Mouse (Mus musculus) layer of hippocampus, postnatal 14 days (tissue): ENCODE data around the gene Kdm4d. TPM values are rescaled to one million over a fixed set of nuclear protein-coding genes. Genes with fewer than 3 reads are reported as not detected.
"Not testable (repeated sequence)": the region's sequence is repeated elsewhere in the genome, so short reads cannot be mapped to it uniquely, and the experiment has no call there.

ENCODE experiments used
- DNase-seq, 2 experiments: peaks; one replicate each; pipeline ENCODE4 v3.0.0; 2021 to 2022; ENCODE audit warnings: low spot score in 2 of 2, mixed read lengths in 1 of 2
- long read RNA-seq, 2 experiments: library from polyadenylated mRNA; stranded (forward); transcript quantifications; one replicate each; pipeline ENCODE4 v2.0.0; 2021
- total RNA-seq, 2 experiments: library from RNA; stranded (reverse); gene quantifications; 2 replicates each; pipeline ENCODE4 v1.2.3; 2021

The Kdm4d gene
- 1 to 10 TPM; 1.3 to 1.6 TPM for total RNA-seq
- long read RNA-seq, experiment 1: 0 reads
- long read RNA-seq, experiment 2, partial matches to known transcripts: 0 of 1 reads
- long read RNA-seq, experiment 2, other reads (novel, unspliced or antisense): 1 of 1 reads

DNA sequence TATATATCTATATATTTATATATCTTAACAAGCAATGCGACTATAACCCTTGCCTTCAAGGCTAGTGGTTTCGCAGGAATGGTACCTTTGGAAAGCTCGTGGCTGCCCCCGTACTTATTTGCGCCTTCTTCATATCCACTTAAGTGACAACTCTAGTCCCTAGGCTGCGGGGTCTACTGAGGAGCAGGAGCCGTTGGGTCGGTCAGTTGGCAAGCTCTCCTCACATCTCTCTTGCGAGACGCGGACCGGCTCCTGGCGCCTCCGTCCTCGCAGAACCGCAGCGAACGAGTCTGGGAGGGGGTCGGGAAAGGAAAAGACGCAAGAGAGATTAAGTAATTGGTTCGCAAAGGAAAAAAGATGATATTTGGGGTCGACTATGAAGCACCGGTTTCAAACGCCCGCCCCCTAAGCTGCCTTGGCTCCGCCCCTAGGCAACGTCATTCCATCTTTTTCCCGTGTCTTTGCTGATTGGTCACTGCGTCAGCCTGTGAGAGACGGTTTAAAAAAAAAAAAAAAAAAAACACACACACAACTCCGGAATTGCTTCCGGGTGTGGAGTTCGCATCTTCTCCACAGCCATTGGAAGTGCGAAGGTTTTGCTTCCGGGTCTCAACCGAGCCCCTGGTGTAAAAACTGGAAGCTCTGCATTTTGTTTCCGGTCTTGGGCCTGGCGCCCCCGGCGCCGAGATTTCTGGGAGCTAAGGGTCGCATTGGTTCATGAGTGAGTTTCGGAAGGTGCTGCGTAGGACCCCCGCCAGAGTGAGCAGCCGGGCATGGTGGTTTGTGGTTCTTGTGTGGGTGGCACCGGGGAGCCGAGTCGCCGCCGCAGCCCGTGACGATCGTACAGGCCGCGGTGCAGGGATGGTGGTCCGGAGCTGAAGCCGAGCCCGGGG lies at the start of gene Kdm4d, which contains the start of gene Cwc15:
Kdm4d (minus strand) TSS at position 460 of the 893 bp plus-strand sequence.
Cwc15 (plus strand) TSS at position 595 of the 893 bp plus-strand sequence.
- DNase-seq: peak; percentile 91 to 98

GRCm38 (mm10) chr9:14548366-14548761 lies 48.1 kb upstream of the Kdm4d start:
- DNase-seq: no peak

GRCm38 (mm10) chr9:14547584-14548365 lies 47.5 kb upstream of the Kdm4d start:
- DNase-seq: no peak

- DNase-seq: no peak
These were observed 43.9 kb upstream of the Kdm4d start for GRCm38 (mm10) chr9:14544034-14544757.

DNA sequence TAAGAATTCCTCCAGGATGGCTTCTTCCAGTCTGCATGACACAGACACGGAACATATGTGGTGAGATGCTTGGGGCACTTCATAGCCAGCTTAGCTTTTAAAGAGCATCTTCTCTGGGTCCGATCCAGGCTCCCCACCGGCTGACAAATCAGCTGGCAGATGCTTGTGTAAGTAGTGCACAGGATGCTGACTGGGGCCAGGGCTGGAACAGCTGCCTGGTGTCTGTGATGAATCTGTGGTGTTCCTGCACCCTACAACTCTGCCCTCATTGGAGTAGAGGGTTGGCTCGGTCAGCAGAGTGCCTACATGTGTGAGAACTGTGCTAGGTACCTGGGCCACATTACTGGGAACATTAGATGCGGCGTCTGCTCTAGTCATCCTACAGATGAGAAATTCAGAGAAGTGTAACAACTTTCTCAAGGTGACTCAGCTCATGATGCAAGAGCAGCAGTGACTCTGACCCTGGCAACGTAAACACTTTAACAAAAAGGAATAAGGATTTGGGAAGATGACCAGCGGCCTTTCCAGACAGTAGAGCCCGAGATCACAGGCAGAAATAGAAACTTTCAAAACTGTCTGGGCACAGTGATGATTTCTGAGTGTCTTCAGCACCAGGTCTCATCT lies 34.7 kb upstream of the Kdm4d start:
- DNase-seq: no peak

DNA sequence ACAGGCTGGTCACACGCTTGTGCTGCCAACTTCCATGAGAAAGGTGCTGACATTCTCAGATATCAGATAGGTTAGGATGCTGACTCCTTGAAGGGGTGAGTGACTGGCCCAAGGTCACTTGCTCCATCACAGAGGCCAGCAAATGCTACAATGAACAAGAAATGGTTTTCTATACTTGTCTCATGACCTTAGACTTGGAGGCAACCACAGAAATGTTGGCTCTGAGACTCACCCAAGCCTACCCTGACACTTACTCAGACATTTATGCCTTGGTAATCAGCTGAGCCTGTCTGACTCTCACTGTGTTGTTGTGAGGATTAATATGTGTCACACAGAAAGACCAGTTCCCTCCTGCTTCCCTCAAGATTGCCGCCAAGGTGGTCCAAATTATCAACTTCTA lies 33.4 kb upstream of the Kdm4d start:
- no peak for DNase-seq

DNA sequence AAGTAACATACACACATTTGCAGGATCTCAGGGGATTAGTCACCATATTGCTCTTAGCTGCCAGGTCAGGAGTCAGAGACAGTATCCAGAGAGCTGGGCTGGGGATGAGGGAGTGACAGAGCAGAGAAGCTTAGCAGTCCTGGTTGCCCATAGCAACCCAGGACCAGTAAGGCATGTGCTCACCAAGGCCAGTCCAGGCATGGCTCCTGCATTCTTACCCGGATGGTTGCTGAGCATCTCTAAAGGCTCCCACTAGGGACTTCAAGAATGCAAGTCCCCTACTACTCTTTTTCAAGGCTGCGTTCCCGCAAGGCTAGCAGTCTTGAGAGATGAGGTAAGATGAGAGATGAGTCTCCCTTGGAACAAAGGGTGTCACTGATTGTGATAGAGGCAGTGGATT lies 32.0 kb upstream of the Kdm4d start:
- DNase-seq: no peak

- DNase-seq: no peak
These were observed 29.7 kb upstream of the Kdm4d start for GRCm38 (mm10) chr9:14530004-14530403.

DNA sequence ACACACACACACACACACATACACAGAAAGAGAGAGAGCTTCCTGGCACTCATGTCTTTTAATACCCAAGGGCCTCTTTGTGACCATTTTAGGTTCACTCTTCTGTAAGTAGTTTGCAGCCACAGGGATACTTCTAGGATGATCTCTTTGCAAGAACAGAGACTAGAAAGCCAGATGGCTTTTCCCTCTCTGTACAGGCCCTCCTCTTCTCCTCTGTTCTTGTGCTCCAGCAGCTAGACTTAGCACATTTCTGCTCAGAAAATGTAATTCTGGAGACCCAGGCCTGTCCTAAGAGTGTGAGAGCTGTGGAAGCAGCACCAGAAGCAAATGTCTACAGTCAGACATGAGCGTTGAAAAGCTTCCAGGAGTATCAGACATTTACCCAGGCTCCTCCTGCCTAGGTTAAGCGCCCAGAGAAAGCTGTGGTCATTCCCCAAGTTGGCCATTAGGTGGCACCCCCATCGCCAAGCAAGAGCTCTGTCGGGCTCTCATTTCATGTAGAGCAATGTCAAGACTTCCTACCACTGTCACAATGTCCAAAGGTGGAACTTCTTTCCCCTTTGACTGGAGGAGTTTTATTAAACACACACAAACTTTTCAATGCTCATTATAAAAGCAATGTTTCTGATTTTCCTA lies 23.2 kb upstream of the Kdm4d start:
- peak; percentile 79 to 86 for DNase-seq

DNA sequence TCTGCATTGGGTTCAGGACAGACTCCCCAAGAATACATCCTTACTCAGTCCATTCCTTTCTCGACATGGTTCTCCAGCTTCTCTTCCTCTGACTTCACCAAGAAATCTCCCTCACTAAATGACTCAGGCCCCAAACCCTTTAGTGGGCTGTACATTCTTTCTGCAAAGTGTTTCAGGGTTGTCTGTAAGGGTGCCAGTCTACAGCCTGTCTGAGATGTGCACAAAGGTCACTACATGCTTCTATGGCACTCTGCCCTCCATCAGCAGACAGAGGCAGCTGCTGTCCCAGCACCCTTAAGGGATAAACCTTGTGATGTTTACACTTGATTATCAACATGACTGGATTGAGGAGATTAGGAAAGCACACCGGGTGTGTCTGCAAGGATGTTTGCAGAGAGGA lies 21.4 kb upstream of the Kdm4d start:
- DNase-seq: no peak

GRCm38 (mm10) chr9:14520971-14521670 lies 20.8 kb upstream of the Kdm4d start:
- DNase-seq: no peak

DNA sequence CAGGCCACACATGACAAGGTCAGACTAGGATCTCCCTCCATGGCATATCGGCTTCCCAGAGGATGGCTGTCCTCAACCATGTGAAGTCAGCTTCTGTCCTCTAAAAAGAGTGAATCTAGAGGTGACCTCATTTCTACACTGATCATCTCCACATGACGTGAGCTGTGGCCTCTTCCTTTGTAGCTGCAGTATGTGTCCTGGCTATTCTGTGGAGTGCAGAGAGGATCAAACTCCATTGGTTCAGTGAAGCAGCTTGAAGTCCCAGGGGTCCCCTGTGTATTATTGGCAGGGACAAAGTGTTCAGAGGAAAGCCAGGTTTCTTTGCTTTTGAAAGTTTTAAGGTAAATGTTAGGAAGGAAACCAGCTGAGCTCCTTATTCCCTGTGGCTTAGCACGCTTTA lies 17.8 kb upstream of the Kdm4d start:
- DNase-seq: no peak

DNA sequence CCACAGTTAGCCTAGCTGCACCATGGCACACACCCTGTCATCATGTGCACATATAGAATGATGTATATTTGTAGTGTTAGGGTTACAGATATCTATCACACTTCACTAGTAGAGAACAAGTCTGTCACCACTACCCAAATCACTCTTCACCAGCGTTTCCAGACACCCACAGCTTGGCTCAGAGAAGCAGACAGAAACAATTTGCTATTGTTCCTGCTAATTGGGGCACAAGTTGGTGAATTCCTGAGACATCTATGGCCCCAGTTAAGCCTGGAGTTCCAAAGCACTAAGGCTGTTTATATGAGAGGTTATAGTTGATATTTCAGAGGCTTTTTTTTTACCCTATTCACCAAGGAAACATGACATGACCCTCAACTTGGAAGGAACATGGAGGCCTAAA lies 17.0 kb upstream of the Kdm4d start:
- no peak for DNase-seq

GRCm38 (mm10) chr9:14512633-14513445 lies 12.6 kb upstream of the Kdm4d start:
- DNase-seq: peak in 1 of 2 experiments; percentile 19

DNA sequence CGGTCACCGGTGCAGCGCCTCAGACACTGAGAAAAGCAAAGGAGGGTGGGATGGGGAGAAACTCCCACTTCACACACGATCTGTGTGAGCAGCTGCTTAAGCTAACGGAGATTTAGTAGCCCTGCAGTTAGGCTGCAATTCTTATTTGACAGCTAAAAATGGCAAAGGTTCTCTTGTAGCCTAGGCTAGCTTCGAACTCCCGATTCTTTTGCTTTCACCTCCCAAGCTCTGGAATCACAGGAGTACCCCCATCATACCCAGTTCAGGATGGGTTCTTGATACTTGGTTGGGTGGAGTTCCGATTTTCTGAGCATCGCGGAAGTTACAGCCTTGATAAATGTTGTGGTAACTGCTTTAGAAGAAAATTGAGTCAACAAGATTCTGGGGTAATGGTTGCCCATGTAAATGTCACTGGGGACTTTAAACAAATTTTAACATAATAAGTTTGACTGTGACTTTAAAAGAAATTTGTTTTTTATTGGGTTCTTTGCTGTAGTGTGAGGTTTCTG lies 688 bp upstream of the Kdm4d start:
- no peak for DNase-seq

DNA sequence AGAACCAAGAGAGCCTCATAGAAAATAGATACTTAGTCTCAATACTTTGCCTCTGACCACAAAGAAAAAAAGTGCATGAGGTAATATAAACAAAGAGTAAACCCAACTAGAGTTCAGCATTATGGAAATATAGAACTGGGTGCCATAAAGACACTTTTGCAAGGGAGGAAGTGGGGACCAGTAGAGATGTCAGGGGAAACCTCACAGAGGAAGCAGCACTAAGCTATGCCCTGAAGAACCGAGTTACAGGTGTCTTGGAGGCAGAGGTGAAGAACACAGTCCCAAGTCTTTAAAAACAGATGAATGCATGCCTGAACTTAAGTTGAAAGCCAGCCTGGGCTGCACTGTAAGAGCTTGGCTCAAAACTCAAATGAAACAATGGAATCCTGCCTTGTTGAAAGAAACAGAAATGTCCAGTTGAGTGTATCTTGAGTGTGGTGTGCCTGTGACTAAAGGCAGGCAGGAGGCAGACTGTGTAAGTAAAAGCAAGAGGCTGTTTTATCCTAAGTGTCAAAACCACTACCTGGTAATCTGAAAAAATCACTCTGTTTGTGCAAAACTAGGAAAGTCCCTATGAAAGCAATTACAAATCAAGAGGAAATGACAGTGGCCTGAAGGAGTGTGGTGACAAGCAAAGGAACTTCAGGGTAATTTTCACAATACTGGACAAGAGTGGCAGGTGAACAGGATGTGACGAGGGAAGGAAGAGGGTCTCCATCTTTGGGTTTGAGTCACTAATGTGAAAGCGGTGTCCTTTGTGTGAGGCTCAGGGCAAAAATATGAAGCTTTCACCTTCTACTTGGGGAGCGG lies 1.2 kb downstream of the Kdm4d start:
- no peak for DNase-seq

- DNase-seq: not testable (repeated sequence)
These were observed 36.6 kb downstream of the Kdm4d start for GRCm38 (mm10) chr9:14463668-14464067.

GRCm38 (mm10) chr9:14462536-14462935 lies 37.7 kb downstream of the Kdm4d start:
- DNase-seq: not testable (repeated sequence)
